In the genomic region with DNA sequence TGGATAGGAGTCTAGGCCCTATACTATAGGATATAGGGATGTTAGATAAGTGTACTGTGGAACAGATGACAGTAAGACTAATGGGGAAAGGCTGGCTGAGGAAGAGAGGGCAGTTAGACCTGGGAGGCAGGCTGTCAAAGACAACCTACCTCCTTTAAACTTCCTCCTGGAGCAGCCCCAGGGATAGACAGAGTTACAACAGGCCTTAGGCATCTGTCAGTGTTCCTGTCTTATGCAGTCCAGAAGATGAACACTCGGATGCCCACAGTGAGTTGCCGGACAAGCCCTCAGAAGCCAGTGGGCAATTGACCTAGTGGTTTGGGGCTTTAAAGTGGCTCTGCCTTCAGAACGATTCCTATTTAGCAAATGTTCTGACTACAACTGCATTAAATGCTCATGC, we compare ENCODE assay signal across 9 mouse cellular contexts. TPM values are rescaled to one million over a fixed set of nuclear protein-coding genes. Genes with fewer than 3 reads are reported as not detected.
A peak's percentile ranks its signal among the peaks of the same experiment; 100 is the strongest.
DNase-seq lines count a peak whose midpoint lies in the region; ATAC-seq and TF ChIP-seq lines count a peak whose summit lies in the region.
"Had no signal": no experiment of that assay in that cellular context is flagged by ENCODE, and none has a peak within 500 bp of the region (broad histone marks: within the 10 kb centered on the region; RNA-seq: fewer than 3 reads in every experiment).

No protein-coding gene starts in this region.

- peak; percentile 38; the same call in 1 of the 2 replicates for ATAC-seq in heart, embryonic 12.5 days (ENCODE audit: insufficient number of reproducible peaks, low FRiP score)
- ATAC-seq in hindbrain, embryonic 14.5 days (ENCODE audit: low FRiP score), result peak; percentile 21; the same call in 1 of the 2 replicates

- 21% methylated on average over 3 of the region's 3 CpGs for WGBS in heart, embryonic 12.5 days
- 36% methylated on average over 3 of the region's 3 CpGs for WGBS in bone marrow, adult 2 months
- 33% methylated on average over 3 of the region's 3 CpGs for WGBS in hindbrain, embryonic 14.5 days
- 68% methylated on average over 3 of the region's 3 CpGs for WGBS in midbrain, embryonic 10.5 days

- TF ChIP-seq POLR2A in bone marrow, adult 2 months (IDR thresholded peaks at IDR 0.05; ENCODE audit: borderline replicate concordance, control insufficient read depth, low read depth, low read length), result no peak

- H3K27me3 ChIP-seq in heart, embryonic 12.5 days (replicated peaks), result no peaks in the 10 kb centered on the region; the same call in 1 of the 2 replicates
- no peaks in the 10 kb centered on the region; the same call in 1 of the 2 replicates for H3K27me3 ChIP-seq in hindbrain, embryonic 14.5 days (ENCODE audit: control insufficient read depth, insufficient read depth, low read length)
- H3K27me3 ChIP-seq in midbrain, embryonic 10.5 days (ENCODE audit: low read depth, poor library complexity, severe bottlenecking), result no peaks in the 10 kb centered on the region

- peak overlapping the region; percentile 74 for H3K4me2 ChIP-seq in heart, embryonic 12.5 days
- H3K4me2 ChIP-seq in hindbrain, embryonic 14.5 days (replicated peaks), result peak overlapping the region; percentile 59

- no peaks in the 10 kb centered on the region for H3K36me3 ChIP-seq in heart, embryonic 12.5 days
- H3K36me3 ChIP-seq in hindbrain, embryonic 14.5 days (replicated peaks; ENCODE audit: control insufficient read depth, insufficient read depth), result no peaks in the 10 kb centered on the region
- no peaks in the 10 kb centered on the region for H3K36me3 ChIP-seq in midbrain, embryonic 10.5 days

- no peak for DNase-seq in heart, postnatal 4 days
- DNase-seq in hindbrain, embryonic 14.5 days (ENCODE audit: low spot score), result no peak
- peak; percentile 10 for DNase-seq in midbrain, embryonic 10.5 days (ENCODE audit: low spot score)
- no peak for DNase-seq in adipocyte (ENCODE audit: low spot score)
- no peak for DNase-seq in urinary bladder, postnatal 25 days (ENCODE audit: low spot score)
- DNase-seq in adrenal gland, postnatal 4 days (ENCODE audit: low spot score in 2 of 2), result no peak

- no peak overlapping the region for H3K9ac ChIP-seq in heart, embryonic 12.5 days
- 0 out of 2 replicates have a peak overlapping the region, but pooled peaks have one; percentile 12 for H3K9ac ChIP-seq in hindbrain, embryonic 14.5 days

- TF ChIP-seq CTCF in bone marrow, adult 2 months (IDR thresholded peaks at IDR 0.05; ENCODE audit: control insufficient read depth, insufficient read depth, low read length), result no peak

- no peaks in the 10 kb centered on the region for H3K9me3 ChIP-seq in heart, embryonic 12.5 days (replicated peaks)
- no peaks in the 10 kb centered on the region for H3K9me3 ChIP-seq in hindbrain, embryonic 14.5 days (ENCODE audit: control insufficient read depth, low read length)
- H3K9me3 ChIP-seq in midbrain, embryonic 10.5 days (replicated peaks), result no peaks in the 10 kb centered on the region

- H3K4me1 ChIP-seq in heart, embryonic 12.5 days (replicated peaks), result no peaks in the 10 kb centered on the region
- H3K4me1 ChIP-seq in bone marrow, adult 2 months (ENCODE audit: control insufficient read depth, insufficient read depth, low read length), result no peaks in the 10 kb centered on the region; the same call in 1 of the 2 replicates
- H3K4me1 ChIP-seq in hindbrain, embryonic 14.5 days (replicated peaks; ENCODE audit: control insufficient read depth, insufficient read depth, low read length), result peaks cover 7% of the 10 kb centered on the region
- peaks cover 10% of the 10 kb centered on the region for H3K4me1 ChIP-seq in midbrain, embryonic 10.5 days

- peak overlapping the region; percentile 66 for H3K27ac ChIP-seq in heart, embryonic 12.5 days (ENCODE audit: poor library complexity, severe bottlenecking)
- peak overlapping the region; percentile 70 for H3K27ac ChIP-seq in bone marrow, adult 2 months (ENCODE audit: control insufficient read depth, insufficient read depth, low read depth, low read length, poor library complexity)
- peak overlapping the region; percentile 89 for H3K27ac ChIP-seq in hindbrain, embryonic 14.5 days
- peak overlapping the region; percentile 79 for H3K27ac ChIP-seq in midbrain, embryonic 10.5 days (replicated peaks)
- H3K27ac ChIP-seq: macrophage had no signal

- peak overlapping the region; percentile 48; the same call in 1 of the 2 replicates for H3K4me3 ChIP-seq in heart, embryonic 12.5 days
- H3K4me3 ChIP-seq in bone marrow, adult 2 months (replicated peaks; ENCODE audit: control insufficient read depth, low read depth, low read length), result no peak overlapping the region
- H3K4me3 ChIP-seq in hindbrain, embryonic 14.5 days (replicated peaks; ENCODE audit: low read length), result peak overlapping the region; percentile 40; the same call in 1 of the 2 replicates
- H3K4me3 ChIP-seq in midbrain, embryonic 10.5 days, result peak overlapping the region; percentile 46; the same call in 1 of the 2 replicates

RNA-seq across cellular contexts. Expression of a gene that starts 19.8 kb away (rescaled TPM):
- 2.6 and 3.0 TPM in 2 replicates for polyA plus RNA-seq in heart, embryonic 12.5 days (2016; fragmentation: Nextera tagmentation; extraction: Ambion mirVana)
- under 1 TPM; 0.60 to 0.95 TPM for total RNA-seq in heart, postnatal 4 days (2021)
- 8.8 and 11.4 TPM in 2 replicates for polyA plus RNA-seq in bone marrow, adult 2 months (2011; ENCODE audit: insufficient read depth, insufficient read length, low replicate concordance, missing spikeins)
- polyA plus RNA-seq in hindbrain, embryonic 14.5 days (2014; fragmentation: Nextera tagmentation; extraction: Ambion mirVana), result 19.5 and 19.7 TPM in 2 replicates
- polyA plus RNA-seq in midbrain, embryonic 10.5 days (2016; fragmentation: Nextera tagmentation; extraction: Ambion mirVana), result 4.1 and 8.0 TPM in 2 replicates
- total RNA-seq in adrenal gland, postnatal 4 days (2021), result 1 to 10 TPM; 2.3 to 3.3 TPM

RNA-seq across cellular contexts. Expression of a gene that starts 42.5 kb away (rescaled TPM):
- polyA plus RNA-seq in heart, embryonic 12.5 days (2016; fragmentation: Nextera tagmentation; extraction: Ambion mirVana), result 13.3 and 14.8 TPM in 2 replicates
- total RNA-seq in heart, postnatal 4 days (2021), result 10 to 100 TPM; 16.9 to 18.0 TPM
- polyA plus RNA-seq in bone marrow, adult 2 months (2011; ENCODE audit: insufficient read depth, insufficient read length, low replicate concordance, missing spikeins), result 17.8 and 26.2 TPM in 2 replicates
- polyA plus RNA-seq in hindbrain, embryonic 14.5 days (2014; fragmentation: Nextera tagmentation; extraction: Ambion mirVana), result 4.2 and 5.1 TPM in 2 replicates
- 21.2 and 21.7 TPM in 2 replicates for polyA plus RNA-seq in midbrain, embryonic 10.5 days (2016; fragmentation: Nextera tagmentation; extraction: Ambion mirVana)
- 10 to 100 TPM; 17.8 to 25.5 TPM for total RNA-seq in adrenal gland, postnatal 4 days (2021)
